Mouse (Mus musculus): ENCODE measurements around the gene Car15. TPM values are rescaled to one million over a fixed set of nuclear protein-coding genes. Genes with fewer than 3 reads are reported as not detected.

Car15 gene
- polyA plus RNA-seq, 1 experiment from 2014 or later, result 1.5 TPM

- Histone ChIP-seq H3K4me1 (replicated peaks) (no peaks in the 10 kb centered on the region), H3K4me3 (no peak overlapping the region), H3K27ac (ENCODE audit: poor library complexity, severe bottlenecking) (no peak overlapping the region), H3K36me3 (peaks cover 59% of the 10 kb centered on the region), H3K9ac (no peak overlapping the region), H3K4me2 (no peak overlapping the region), H3K27me3 (replicated peaks) (no peaks in the 10 kb centered on the region), H3K9me3 (replicated peaks) (no peaks in the 10 kb centered on the region)
- no peak for ATAC-seq (ENCODE audit: insufficient number of reproducible peaks, low FRiP score)
- WGBS, result 54% methylated on average over 3 of the region's 3 CpGs
Measured at GRCm38 (mm10) chr16:17785337-17785736, 52.8 kb downstream of the Car15 start.

Other genes with a start within 250 kb of the Car15 start
- gene Smpd4, start 219.0 kb downstream of the Car15 start, polyA plus RNA-seq (2016; fragmentation: Nextera tagmentation; extraction: Ambion mirVana), result 30.3 and 31.4 TPM in 2 replicates
- gene Ccdc74a, start 191.9 kb downstream of the Car15 start, polyA plus RNA-seq (2016; fragmentation: Nextera tagmentation; extraction: Ambion mirVana), result 4.4 and 5.5 TPM in 2 replicates
- gene Med15, start 105.5 kb downstream of the Car15 start, polyA plus RNA-seq (2016; fragmentation: Nextera tagmentation; extraction: Ambion mirVana), result 36.9 and 39.9 TPM in 2 replicates
- gene Klhl22, start 78.7 kb downstream of the Car15 start, polyA plus RNA-seq (2016; fragmentation: Nextera tagmentation; extraction: Ambion mirVana), result 42.7 and 44.4 TPM in 2 replicates
- 15.8 and 17.4 TPM in 2 replicates for gene Scarf2, start 41.1 kb downstream of the Car15 start, polyA plus RNA-seq (2016; fragmentation: Nextera tagmentation; extraction: Ambion mirVana)
- not detected in 2 replicates for gene B830017H08Rik, start 5.2 kb downstream of the Car15 start, polyA plus RNA-seq (2016; fragmentation: Nextera tagmentation; extraction: Ambion mirVana)
- 0.19 and 0.32 TPM in 2 replicates for gene Gm20518, start 53.3 kb upstream of the Car15 start, polyA plus RNA-seq (2016; fragmentation: Nextera tagmentation; extraction: Ambion mirVana)
- gene Tssk1, start 55.9 kb upstream of the Car15 start, polyA plus RNA-seq (2016; fragmentation: Nextera tagmentation; extraction: Ambion mirVana), result 0.04 and 0.05 TPM in 2 replicates
- 54.5 and 56.8 TPM in 2 replicates for gene Dgcr2, start 60.2 kb upstream of the Car15 start, polyA plus RNA-seq (2016; fragmentation: Nextera tagmentation; extraction: Ambion mirVana)
- gene Tssk2, start 60.3 kb upstream of the Car15 start, polyA plus RNA-seq (2016; fragmentation: Nextera tagmentation; extraction: Ambion mirVana), result not detected in 2 replicates
- 30.2 and 31.6 TPM in 2 replicates for gene Ess2, start 73.0 kb upstream of the Car15 start, polyA plus RNA-seq (2016; fragmentation: Nextera tagmentation; extraction: Ambion mirVana)
- gene Gsc2, start 76.7 kb upstream of the Car15 start, polyA plus RNA-seq (2016; fragmentation: Nextera tagmentation; extraction: Ambion mirVana), result not detected in 2 replicates
- gene Slc25a1, start 89.9 kb upstream of the Car15 start, polyA plus RNA-seq (2016; fragmentation: Nextera tagmentation; extraction: Ambion mirVana), result 37.6 and 37.8 TPM in 2 replicates
- gene Vpreb2, start 142.1 kb upstream of the Car15 start, polyA plus RNA-seq (2016; fragmentation: Nextera tagmentation; extraction: Ambion mirVana), result not detected in 2 replicates
- 56.7 and 59.2 TPM in 2 replicates for gene Dgcr6, start 214.5 kb upstream of the Car15 start, polyA plus RNA-seq (2016; fragmentation: Nextera tagmentation; extraction: Ambion mirVana)